Mouse (Mus musculus): ENCODE results near the gene Otulin.
A peak's percentile ranks its signal among the peaks of the same experiment; 100 is the strongest.

The Otulin gene

DNA sequence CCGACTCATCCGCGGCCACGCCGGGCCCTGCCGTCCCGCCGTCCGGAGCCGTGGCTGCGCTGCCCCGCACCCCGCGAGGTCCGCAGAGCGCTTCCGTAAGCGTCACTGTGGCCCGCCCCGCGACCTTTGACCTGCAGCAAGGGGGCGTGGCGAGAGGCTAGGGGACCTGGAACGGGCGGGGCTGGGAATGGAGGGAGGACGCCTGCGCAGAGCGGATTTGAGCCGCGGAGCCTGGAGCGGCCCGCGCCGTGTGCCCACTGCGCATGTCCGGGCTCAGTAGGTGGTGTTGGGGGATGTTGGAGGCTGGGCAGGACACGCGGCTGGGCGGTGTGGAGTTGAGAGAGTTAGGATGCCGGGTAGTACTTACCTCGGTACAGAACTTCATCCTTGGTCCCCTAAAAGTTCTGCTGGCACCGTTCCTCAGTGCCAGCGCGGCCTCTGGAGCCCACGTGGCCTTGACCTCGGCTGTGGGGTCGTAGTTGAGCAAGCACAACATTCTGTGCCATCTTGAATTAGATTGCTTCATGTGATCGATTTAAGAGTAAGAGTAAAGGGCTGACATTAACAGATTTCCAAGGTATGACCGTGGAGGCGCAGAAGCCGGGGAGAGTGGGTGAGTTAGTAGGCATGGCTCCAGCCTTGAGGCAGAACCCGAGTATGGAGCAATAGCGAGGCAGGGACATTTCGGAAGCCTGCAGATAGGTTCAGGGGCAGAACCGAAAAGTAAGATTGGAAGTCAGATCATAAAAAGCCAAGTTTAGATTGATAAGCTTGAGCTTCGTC lies at the start of gene Otulin:
TSS of gene Otulin (minus strand) at position 93 of the 783 bp plus-strand sequence.
- DNase-seq: peak; percentile 97 to 100

DNA sequence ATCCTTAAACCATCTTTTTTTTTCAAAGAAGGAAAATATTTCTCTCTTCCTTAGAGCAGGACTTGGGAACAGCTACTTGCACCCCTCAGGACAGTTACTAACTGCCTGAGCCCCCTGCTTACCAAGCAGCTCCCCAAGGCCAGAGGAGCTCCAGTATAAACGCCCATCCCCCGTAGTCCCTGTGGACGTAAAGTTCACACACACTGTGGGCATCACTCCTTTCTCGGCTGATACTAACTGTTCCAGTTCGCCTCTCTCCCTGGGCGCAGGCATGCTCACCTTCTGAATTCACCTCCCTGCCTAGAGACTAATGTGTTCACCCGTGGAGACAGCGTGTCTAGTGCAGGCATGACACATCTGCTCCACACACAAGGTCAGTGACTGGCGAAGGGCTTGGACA lies 48.0 kb upstream of the Otulin start:
- DNase-seq: no peak

DNA sequence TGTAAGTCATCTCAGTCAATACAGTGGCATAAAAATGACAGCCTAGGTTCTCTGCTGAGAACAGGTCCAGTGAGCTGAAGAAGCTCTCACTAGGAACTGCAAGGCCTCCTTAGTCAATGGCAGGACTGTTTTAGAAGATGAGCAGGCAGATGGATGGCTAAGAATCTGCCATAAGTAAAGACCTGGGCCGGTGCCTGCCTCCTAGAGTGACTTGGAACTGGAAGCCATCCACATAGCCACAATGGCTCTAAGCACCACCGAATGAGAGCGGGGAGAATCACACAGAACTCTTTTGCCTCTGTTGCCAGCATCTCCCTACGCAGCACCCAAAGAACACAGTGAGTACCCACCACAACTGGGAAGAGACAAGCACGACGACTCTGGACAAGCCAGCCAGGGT lies 47.3 kb upstream of the Otulin start:
- DNase-seq: no peak

DNA sequence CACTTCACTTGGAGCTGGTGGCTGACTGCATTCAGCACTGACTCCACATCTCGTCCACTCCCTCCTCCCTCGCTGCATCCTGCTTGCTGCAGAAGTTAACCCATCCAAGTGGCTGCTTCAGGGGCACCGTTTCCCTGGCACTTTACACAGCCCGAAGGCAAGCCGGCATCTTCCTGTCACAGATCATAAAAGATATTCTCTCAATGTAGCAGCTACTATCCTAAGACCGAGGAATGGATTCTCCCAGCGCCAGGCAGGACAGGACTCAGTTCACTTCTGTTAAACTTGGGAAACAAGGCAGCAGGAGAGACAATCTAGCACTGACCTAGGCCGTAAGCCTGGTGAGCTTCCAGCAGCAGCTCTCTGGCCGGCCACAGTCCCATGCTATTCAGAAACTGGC lies 45.7 kb upstream of the Otulin start:
- no peak for DNase-seq

DNA sequence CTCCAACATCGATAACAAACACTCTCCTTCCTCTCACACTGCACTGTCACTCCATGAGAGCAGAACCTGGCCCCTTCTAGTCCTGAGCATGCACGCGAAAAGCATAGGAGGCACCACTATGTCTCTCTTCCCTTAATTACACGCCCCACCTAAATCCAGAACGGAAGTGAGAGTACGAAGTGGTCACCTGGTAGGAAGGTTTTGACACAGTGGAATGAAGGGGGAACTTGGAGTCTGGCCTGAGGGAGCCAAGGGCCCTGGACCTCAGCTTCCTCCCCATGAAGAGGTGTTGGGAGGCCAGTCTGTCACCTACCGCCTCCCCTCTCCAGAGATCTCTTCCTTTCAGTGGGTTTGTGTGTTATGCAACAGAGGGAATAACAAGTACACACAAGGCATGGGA lies 44.6 kb upstream of the Otulin start:
- no peak for DNase-seq

DNA sequence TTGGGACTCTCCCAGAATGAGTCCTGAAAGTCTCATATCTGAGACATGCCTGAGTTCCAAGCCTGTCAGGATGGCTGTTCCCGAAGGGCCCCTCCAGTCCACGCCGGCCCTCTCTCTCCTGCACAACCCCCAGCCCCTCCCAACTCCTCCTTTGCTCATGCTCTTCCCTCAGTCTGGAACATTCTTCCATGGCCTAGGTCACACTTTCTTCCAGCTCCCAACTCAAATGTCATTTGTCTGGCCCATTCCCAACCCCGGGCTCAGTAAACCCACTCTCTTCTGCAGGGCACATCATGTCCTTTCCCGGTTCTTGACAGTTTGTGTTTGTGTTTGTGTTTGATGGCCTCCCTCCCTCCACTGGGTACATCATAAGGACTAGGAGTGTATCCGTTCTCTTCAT lies 43.5 kb upstream of the Otulin start:
- DNase-seq: no peak

DNA sequence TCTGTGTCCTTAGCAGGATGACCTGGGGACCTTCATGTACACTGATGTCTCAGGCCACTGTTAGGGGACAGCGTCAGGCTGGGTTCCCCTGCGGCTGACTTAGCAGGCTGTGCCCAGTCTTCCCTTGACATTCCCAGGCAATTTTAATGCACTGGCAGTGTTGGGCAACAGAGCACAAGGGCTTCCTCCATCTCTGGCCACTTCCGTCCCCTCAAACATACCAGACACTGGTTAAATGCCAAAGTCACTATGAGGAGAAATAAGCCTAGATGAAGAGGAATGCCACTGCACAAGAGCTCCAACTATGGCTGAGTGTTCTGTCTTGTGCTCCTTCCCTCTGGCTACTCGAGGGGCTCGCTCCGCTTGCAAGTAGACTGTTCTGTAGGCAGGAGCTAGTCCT lies 42.7 kb upstream of the Otulin start:
- DNase-seq: no peak

DNA sequence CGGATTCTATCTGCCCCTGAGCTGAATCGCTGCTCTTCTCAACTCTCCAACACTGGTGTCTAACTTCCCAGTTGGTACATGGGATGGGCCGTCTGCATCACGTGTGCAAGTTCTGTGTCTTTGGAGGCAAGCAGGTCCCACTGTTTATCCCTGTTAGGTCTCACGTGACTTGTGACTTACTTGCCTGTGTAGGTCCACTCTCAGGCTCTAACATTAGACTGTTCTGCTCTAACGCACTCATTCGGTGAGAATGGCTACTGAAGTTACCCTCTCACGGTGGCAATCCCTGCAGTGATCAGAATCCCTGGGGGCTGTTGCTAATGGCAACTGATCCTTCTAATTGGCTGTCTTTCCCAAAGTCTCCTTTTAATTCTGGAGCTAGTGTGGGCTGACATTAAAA lies 41.8 kb upstream of the Otulin start:
- no peak for DNase-seq

DNA sequence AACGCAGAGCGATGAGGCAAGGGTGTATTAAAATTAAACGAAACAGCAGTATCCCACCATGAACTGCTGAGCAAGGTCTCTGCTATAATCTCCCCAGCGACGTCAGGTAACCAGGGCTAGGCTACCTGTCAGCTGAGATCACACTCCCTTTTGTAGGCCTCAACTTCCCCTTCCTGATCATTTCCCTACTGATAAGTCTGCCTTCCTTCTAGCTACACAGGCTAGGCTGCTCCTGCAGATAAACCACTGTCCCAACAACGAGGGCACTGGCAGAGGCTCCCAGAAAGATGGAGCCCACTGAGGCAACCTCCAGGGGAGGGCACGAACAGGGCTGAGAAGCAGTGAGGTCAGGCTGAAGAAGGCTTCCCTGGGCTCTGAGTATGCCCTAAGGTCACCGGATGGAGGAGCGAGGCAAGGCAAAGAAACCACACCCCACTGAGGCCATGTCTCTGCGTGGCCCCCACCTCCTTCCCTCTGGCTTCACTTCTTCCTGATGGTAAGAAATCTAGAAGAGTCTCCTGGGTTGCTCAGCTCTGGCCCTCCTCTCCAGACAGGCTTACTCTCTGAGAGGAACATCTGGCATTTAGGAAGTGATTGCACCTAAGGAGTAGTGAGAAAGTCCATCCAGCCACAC lies 41.2 kb upstream of the Otulin start:
- DNase-seq: no peak

DNA sequence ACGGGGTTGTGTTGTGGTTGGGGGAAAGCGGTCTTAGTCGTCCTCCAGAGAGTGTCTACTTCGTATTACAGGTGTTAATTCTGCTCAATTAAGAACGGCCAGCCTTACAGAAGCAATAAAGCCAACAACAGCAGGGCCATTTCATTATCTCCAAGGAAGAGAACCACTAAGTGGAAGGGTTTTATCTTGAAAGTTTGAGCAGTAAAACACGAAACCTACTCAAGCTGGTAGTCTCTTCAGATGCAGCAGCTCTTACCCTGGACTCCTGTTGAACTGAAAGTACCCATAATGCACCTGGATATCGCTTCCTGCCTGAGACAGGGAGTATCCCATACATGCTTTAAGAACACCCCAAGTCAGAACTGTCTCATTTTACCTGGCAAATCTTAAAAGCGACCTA lies 40.2 kb upstream of the Otulin start:
- no peak for DNase-seq

DNA sequence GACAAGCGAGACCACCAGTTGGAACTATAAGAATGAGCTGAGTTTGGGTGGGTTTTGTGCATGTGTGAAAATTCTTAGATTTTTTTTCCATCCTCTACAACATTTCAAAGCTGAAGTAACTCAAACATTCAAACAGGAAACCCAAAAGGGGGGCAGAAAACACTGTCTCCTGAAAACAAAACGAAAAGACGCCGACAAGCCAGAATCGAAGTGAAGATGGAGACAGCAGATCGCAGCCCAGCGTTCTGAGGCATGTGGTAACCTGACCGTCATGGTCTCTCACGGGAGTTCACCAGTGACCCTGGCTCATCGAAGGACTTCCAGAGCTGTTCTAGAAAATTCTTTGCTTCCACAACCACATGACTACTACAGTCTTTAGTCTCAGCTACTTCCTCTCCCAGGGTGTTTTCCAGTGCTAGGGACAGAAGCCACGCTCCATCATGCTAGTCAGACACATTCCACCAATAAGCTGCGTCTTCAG lies 39.5 kb upstream of the Otulin start:
- no peak for DNase-seq

DNA sequence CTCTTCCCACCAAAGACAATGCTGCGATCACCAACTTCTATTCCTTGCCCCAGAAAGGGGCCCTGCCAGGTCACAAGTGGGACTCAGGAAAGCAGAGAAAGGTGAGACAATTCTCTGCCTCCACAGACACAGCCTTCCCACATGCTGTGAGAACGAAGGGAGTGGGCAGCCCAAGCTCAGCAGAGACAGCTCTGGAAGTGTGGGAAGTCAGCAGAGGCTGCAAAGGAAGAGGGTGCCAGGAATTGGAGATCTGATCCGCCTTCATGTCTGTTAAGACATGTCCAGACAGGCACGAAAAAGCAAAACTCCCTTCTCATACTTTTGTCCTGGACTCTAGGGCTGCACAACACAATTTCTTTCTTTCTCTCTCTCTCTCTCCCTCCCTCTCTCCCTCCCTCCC lies 38.8 kb upstream of the Otulin start:
- DNase-seq: no peak

DNA sequence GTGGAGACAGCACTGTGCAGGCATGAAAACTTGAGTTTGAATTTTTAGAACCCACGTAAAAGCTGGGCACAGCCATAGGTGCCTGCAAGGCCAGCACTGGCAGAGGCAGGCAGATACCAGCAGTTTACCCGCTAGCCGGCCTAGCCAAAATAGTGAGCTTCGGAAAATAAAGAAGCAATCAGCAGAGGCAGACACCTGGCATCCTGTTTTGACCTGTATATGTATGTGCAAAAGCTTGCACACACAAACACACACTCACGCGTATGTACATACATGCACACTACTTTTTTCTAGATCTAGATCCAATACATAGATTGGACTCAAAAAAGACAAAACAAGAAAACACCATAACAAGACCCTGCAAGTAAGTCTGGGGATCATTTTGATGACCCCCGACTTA lies 38.1 kb upstream of the Otulin start:
- DNase-seq: no peak

DNA sequence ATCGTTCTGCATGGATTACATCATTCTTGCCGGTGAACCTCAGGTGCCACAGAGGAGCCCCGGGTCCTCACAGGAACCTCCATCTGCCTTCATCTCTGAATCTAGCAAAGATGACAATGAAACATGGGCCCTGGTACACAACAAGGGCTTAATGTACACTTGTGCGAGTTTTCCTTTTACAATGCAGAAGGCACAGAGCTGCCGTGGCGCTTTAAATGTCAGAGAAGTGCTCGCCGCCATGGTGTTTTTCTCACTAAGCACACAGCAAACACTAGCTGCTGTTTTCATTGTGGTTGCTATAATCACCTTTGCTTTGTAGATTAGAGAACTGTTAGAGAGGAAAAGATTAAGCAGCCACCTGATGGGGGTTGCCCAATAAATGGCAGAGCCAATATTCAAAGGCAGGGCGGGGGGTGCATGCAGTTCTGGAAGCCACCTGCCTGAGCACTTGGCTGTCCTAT lies 37.5 kb upstream of the Otulin start:
- DNase-seq: no peak

DNA sequence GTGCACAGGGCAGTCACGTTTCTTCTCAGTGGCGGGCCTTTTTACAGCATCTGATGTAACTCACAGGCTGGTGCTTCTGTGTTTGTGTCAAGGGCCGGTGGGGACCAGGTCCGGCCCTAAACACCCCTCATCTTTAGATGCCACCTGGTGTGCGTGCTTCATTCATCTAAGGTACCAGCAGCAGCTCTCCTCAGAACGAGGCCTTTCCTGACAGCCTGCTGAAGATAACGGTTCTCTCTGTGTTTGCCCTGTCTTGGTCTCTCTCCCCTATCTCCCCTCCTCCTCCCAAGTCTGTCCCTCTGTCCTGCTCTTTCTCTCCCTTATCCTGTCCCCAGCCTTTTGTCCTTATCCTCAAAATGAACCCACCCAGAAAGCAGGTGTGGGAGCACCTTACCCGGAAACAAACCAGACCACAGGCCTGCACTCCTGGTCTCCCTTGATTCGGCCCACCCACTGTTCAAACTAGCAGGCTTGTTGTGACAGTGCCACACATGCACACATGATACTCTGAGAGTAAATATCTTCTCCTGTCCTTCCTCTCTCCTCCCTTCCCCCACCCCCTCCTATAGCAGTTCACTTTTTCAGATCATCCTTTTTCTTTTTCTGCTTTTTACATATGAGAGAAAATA lies 36.5 kb upstream of the Otulin start:
- DNase-seq: no peak

DNA sequence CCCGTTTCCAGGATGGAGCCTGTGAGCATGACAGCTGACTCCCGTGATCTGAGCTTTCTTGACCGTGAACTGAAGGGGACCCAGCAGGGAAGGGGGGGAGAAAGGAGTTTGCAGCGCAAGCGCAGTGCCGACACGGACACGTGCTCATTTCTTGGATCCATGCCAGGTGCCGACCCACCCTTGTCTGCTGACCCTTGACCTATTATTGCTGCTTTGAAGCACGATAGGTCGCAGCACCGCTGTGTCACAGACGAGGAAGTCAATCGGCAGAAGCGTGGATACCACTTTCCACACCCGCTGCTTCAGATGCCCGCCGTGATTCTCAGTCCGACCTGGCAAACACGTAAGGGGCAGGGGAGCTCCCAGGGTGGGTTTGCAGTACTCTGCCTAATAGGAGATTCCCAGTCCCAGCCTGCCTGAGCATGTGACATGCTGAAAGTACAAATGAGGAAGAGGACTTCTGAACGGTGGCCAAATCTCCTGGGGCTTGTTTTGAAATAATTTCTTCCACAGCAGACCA lies 35.0 kb upstream of the Otulin start:
- DNase-seq: no peak

DNA sequence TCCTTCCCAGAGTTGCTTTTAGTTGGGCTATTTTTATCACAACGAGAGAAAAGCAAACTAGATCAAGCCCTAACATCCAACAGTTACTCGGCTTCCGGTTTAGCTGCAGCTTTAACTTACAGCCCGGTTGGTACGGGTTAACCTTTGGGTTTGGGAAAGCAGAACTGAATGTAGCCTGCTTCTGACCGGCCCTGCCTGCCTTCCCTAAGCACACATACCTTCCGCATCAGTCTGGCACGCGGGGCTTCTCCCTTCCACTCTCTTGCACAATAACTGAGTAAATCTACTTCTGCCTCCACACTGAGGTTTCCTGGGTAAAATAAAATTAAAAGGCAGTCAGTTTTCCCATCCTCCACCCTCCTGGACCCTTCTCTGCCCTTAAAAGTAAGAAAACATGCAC lies 33.6 kb upstream of the Otulin start:
- DNase-seq: no peak

DNA sequence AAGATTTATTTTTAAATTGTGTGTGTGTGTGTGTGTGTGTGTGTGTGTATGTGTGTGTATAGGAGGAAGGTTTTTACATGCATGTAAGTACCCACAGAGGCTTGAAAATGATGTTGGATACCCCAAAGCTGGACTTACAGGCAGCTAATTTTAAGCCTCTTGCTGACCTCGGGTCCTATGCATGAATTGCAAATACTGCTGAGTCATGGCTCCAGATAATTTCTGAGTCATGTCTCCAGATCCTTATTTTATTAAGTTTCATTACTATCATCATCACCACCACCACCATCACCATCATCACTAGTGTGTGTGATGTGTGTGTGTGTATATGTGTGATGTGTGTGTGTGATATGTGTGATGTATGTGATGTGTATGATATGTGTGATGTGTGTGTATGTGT lies 32.2 kb upstream of the Otulin start:
- no peak for DNase-seq

DNA sequence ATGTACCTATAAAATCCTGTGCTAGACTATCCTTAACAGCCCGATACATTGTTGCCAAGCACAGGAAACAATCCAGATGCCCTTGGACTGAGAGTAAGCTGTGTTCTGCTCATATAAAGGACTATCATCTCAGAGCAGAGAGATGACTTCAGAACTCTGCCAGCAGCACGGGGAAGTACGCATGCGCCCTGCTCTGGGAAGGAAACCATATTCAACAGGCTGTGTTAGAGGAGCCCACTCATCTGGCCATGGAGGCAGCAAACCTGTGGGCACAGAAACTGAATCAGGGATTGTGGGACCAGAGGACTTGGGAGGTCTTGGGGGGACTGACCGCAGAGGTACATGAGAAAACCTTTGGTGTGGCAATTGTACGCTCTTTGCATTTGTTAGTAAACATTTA lies 31.2 kb upstream of the Otulin start:
- DNase-seq: no peak

DNA sequence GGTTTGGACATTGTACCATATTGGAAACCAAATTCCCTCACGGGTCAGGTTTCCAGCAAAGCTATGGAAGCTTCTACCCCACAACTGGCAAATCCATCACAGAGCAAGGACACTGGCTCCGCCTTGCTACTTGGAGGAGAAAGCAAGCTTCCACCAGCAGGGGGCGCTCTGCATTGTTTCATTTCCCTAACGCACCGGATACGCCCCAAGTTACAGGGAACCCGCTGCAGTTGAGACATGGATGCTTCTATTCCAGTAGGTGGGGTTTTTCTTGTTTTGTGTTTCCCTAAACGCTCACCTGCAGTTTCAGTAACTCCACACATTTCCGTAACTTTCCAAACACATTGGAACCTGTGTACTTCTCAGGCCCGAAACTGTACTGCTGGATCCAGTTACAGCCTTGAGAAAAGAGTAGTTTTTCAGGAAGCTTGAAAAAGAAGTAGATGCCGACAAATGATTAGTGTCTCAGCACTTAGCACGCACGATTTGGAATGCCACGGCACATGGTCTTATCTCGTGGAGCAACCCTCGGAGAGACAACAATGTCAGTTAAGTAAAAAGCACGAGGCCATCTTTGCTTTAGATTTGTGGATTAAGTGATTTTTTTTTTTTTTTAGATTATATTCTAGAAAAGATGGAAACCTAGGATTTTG lies 29.2 kb upstream of the Otulin start:
- DNase-seq: peak; percentile 64 to 87

DNA sequence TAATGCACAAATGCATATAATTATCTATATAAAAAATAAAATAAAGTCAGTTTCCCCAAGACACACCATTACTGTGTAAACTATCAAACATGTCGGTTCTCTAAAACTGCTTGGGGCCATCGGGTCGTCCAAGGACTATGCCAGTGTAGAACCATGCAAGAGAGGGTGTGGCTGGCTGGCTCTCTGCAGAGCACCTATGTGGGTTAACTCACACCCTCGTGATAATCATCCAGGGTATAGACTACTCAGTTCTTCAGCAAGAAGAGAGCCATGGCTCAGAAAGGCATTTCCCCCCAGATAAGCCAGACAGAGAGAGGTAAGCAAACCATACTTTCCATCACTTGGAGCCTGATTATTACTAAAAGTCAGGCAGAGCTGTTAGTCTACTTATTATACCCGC lies 28.6 kb upstream of the Otulin start:
- no peak for DNase-seq

DNA sequence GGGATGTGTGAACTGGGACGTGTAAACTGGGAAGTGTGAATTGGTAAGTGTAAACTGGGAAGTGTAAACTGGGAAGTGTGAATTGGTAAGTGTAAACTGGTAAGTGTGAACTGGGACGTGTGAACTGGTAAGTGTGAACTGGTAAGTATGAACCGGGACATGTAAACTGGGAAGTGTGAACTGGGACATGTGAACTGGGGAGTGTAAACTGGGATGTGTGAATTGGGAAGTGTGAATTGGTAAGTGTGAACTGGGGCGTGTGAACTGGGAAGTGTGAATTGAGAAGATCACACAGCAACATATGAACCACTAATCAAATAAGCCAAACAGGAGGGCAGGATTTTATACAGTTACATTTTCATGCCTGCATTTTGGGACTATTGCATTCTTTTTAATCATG lies 27.9 kb upstream of the Otulin start:
- no peak for DNase-seq

DNA sequence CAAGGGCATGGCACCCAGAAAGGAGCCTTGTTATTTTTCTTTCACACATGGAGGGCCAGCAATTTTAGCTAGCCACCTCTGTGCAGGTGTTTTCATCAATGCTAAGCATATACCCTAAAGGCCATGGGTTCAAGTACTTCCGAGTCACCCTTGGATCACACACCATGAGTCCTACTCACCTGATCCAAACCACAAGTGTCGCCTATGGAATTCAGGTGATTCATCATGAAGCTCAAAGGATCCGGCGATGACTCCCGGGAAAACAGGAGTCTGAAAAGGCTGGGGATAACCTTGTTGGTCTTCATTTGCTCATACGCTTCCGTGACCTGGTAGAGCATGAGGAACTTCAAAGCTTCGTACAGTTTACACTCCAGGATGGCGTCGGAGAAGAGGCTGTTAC lies 27.4 kb upstream of the Otulin start:
- no peak for DNase-seq

All from spleen, adult 18-20 months (tissue).